Mouse (Mus musculus) C2C12 (cell line): ENCODE results near the gene Pafah1b1. TPM values are rescaled to one million over a fixed set of nuclear protein-coding genes. Genes with fewer than 3 reads are reported as not detected.

Experiments used
- H3K27me3 ChIP-seq: one replicate; pipeline ENCODE4 v1.6.1; 2011; ENCODE audit not compliant: control insufficient read depth, insufficient read depth, insufficient read length
- H3K36me3 ChIP-seq: one replicate; pipeline ENCODE4 v1.6.1; 2011; ENCODE audit not compliant: control insufficient read depth, insufficient read depth
- H3K4me3 ChIP-seq: one replicate; pipeline ENCODE4 v1.5.1; 2011; ENCODE audit warnings: mild to moderate bottlenecking, control low read depth; ENCODE audit not compliant: poor library complexity, insufficient read depth, severe bottlenecking
- H3K79me2 ChIP-seq: one replicate; pipeline ENCODE4 v1.6.1; 2011; ENCODE audit not compliant: control insufficient read depth, insufficient read depth
- H3K79me3 ChIP-seq: one replicate; pipeline ENCODE4 v1.6.1; 2011; ENCODE audit warnings: low read depth, control low read depth
- H3ac ChIP-seq: one replicate; pipeline ENCODE3; 2011; ENCODE audit warnings: low read depth; ENCODE audit not compliant: control insufficient read depth, insufficient read length
- CEBPB ChIP-seq: IDR thresholded peaks from one replicate; pipeline ENCODE4 v1.6.1; 2011; ENCODE audit warnings: low read depth, mild to moderate bottlenecking, control low read depth, moderate library complexity
- CTCF ChIP-seq: IDR thresholded peaks from one replicate; pipeline ENCODE4 v1.5.1; 2011; ENCODE audit not compliant: control insufficient read depth, insufficient read depth, insufficient read length
- FOSL1 ChIP-seq: IDR thresholded peaks from one replicate; pipeline ENCODE4 v1.8.0; 2011; ENCODE audit warnings: mild to moderate bottlenecking, low read length; ENCODE audit not compliant: poor library complexity, insufficient read depth, severe bottlenecking
- MAX ChIP-seq: IDR thresholded peaks from one replicate; pipeline ENCODE4 v1.6.1; 2011; ENCODE audit warnings: mild to moderate bottlenecking, control low read depth
- MYOD1 ChIP-seq: IDR thresholded peaks from one replicate; pipeline ENCODE4 v1.6.1; 2011; ENCODE audit warnings: low read depth; ENCODE audit not compliant: control insufficient read depth, insufficient read length
- MYOG ChIP-seq: IDR thresholded peaks from one replicate; pipeline ENCODE4 v1.6.1; 2011; ENCODE audit not compliant: control insufficient read depth, insufficient read length; ENCODE audit errors: extremely low read depth
- USF1 ChIP-seq: IDR thresholded peaks from one replicate; pipeline ENCODE4 v1.6.1; 2011; ENCODE audit warnings: low read depth, mild to moderate bottlenecking, control low read depth, moderate library complexity
- polyA plus RNA-seq: library from polyadenylated mRNA; unstranded; fragments of >200 nt; fragmentation: generic; extraction: Trizol; gene quantifications from one replicate; pipeline ENCODE4 v1.2.1, GENCODE M21; 2012; ENCODE audit warnings: missing spikeins

Gene Pafah1b1
- polyA plus RNA-seq, 1 experiment = 30.8 TPM

DNA sequence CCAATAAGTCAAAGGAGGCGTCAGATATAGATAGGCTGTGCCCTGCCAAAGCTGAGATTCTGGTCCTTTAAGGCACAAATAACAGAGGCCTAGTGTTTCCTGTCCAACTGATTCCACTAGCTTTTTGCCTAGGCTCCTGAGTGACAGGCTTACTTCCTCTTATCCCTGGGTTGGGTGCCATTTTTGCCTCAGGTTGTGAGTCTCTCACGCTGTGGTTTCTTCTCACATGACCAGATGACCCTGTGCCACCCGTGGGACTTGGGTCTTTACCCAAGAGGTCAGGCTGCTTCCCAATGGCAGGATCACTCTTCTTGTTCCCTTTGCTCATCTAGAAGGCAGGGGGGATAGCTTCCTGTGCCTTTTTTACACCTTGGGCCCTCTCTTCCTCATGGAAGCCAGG is 60.2 kb downstream of the Pafah1b1 start:
- no peaks in the 10 kb centered on the region for H3K79me3 ChIP-seq
- peaks cover 95% of the 10 kb centered on the region for H3K36me3 ChIP-seq
- H3ac ChIP-seq = no peak overlapping the region
- H3K79me2 ChIP-seq = peaks cover 12% of the 10 kb centered on the region
- H3K27me3 ChIP-seq = no peaks in the 10 kb centered on the region
- TF ChIP-seq MYOG = no peak
- no peak for TF ChIP-seq MYOD1
- no peak for TF ChIP-seq MAX
- no peak for TF ChIP-seq CEBPB
- no peak for TF ChIP-seq CTCF
- TF ChIP-seq FOSL1 = no peak
- TF ChIP-seq USF1 = no peak
- H3K4me3 ChIP-seq = no peak overlapping the region

DNA sequence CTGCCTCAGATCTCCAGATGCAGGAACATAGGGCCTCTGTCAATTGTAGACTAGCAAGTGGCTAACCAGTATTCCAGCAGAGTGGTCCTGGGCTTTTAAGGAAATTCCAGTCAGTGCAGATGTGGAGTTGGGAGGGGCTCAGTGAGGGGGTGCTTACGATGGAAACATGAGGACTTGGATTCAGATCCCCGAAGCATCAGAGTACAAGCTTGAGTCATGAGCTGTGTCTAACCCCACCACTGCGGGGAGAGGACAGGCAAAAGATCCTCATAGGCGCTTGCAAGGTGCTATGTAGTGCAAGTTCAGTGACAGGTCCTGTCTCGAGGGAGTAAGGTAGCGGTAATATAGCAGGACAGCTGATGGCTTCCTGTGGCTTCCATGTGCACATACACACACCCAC is 62.2 kb downstream of the Pafah1b1 start:
- no peaks in the 10 kb centered on the region for H3K27me3 ChIP-seq
- TF ChIP-seq FOSL1 (no peak), MAX (no peak), MYOD1 (no peak), USF1 (no peak), CEBPB (no peak), MYOG (no peak), CTCF (no peak)

DNA sequence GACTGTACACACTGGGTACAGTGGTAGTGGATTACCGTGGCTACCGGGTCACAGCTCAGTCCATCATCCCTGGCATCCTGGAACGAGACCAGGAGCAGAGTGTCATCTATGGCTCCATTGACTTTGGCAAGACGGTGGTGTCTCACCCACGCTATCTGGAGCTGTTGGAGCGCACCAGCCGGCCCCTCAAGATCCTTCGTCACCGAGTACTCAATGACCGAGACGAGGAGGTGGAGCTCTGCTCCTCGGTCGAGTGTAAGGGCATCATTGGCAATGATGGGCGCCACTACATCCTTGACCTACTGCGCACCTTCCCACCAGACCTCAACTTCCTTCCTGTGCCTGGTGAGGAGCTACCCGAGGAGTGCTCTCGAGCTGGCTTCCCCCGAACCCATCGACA is 62.8 kb downstream of the Pafah1b1 start:
- Histone ChIP-seq H3K4me3 (no peak overlapping the region), H3K27me3 (no peaks in the 10 kb centered on the region), H3ac (no peak overlapping the region), H3K36me3 (peaks cover 95% of the 10 kb centered on the region), H3K79me3 (peaks cover 7% of the 10 kb centered on the region), H3K79me2 (peaks cover 25% of the 10 kb centered on the region)
- no peak for TF ChIP-seq MYOG
- no peak for TF ChIP-seq MYOD1
- no peak for TF ChIP-seq CTCF
- TF ChIP-seq CEBPB = no peak
- no peak for TF ChIP-seq FOSL1
- TF ChIP-seq MAX = no peak
- no peak for TF ChIP-seq USF1

More for the DNA sequence above, 62.2 kb downstream of the Pafah1b1 start:
- Histone ChIP-seq H3K79me2 (peaks cover 19% of the 10 kb centered on the region), H3K4me3 (no peak overlapping the region), H3K36me3 (peaks cover 95% of the 10 kb centered on the region), H3K79me3 (peaks cover 1% of the 10 kb centered on the region), H3ac (no peak overlapping the region)

DNA sequence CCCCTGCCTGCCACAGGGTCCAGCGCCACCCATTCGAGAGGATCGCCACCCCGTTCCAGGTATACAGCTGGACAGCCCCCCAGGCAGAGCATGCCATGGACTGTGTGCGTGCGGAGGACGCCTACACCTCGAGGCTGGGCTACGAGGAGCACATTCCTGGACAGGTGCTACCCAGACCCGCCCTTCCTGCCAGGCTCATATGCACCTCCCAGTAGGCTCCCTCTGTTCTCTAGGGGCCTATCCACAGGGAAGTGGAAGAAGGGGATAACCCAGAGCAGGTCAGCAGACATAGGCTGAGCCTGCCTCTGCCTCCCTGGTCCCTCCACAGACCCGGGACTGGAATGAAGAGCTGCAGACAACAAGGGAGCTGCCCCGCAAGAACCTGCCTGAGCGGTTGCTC is 64.1 kb downstream of the Pafah1b1 start:
- H3ac ChIP-seq = no peak overlapping the region
- TF ChIP-seq FOSL1 (no peak), CTCF (no peak), CEBPB (no peak)
- H3K36me3 ChIP-seq = peaks cover 89% of the 10 kb centered on the region
- H3K79me2 ChIP-seq = peaks cover 38% of the 10 kb centered on the region
- H3K27me3 ChIP-seq = no peaks in the 10 kb centered on the region
- H3K4me3 ChIP-seq = no peak overlapping the region
- peaks cover 20% of the 10 kb centered on the region for H3K79me3 ChIP-seq

DNA sequence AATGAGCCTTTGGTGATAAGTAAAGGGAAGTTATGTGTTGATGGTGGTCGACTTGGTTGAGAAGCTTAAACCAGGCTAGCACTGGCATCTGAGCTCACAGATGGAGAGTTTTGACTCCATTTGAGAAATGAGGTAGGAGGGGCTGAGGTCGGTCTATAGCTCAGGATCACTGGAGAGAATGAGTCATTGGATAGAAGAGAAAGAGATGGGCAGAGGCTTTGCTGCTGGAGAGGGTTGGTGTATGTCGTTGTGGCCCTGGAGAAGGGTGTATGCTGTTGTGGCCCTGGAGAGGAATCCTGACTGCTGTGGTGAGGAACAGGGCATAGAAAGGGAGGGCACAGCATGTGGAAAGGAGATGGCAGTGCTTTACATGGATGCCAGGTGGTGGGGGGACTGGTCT is 68.5 kb downstream of the Pafah1b1 start:
- peaks cover 64% of the 10 kb centered on the region for H3K79me3 ChIP-seq
- no peaks in the 10 kb centered on the region for H3K27me3 ChIP-seq
- no peak overlapping the region for H3K4me3 ChIP-seq
- no peak overlapping the region for H3ac ChIP-seq
- TF ChIP-seq MYOD1 (no peak), CTCF (no peak), MYOG (no peak), CEBPB (no peak), MAX (no peak), USF1 (no peak), FOSL1 (no peak)
- peaks cover 70% of the 10 kb centered on the region for H3K79me2 ChIP-seq
- H3K36me3 ChIP-seq = peaks cover 81% of the 10 kb centered on the region

DNA sequence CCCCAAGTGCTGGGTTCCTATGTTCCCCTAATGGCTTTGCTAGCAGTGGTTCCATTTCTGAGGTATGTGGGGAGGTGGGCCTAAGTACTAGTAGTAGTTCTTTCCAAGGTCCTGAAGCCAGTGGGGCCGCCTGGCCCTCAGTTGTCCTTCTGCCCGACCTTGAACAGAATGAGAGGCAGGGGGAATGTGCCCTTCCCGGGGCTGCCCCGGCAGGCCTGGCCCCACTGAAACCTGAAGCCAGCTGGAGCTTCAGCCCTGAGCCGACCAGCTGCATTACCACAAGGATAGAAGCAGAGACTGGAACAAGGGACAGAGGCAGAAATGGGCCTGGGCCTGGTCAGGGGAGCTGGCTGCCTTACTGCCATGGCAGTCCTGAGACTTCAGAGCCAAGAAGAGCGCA is 71.1 kb downstream of the Pafah1b1 start:
- Histone ChIP-seq H3K36me3 (peaks cover 58% of the 10 kb centered on the region), H3K79me2 (peaks cover 87% of the 10 kb centered on the region), H3ac (no peak overlapping the region), H3K79me3 (peaks cover 77% of the 10 kb centered on the region), H3K27me3 (no peaks in the 10 kb centered on the region), H3K4me3 (no peak overlapping the region)
- no peak for TF ChIP-seq FOSL1
- TF ChIP-seq MYOG = no peak
- TF ChIP-seq CTCF = no peak
- TF ChIP-seq MAX = no peak
- TF ChIP-seq MYOD1 = no peak
- TF ChIP-seq CEBPB = no peak
- no peak for TF ChIP-seq USF1
